Mouse (Mus musculus) heart, postnatal 0 days (tissue): Measurements from ENCODE around the gene Cep104. TPM values are rescaled to one million over a fixed set of nuclear protein-coding genes. Genes with fewer than 3 reads are reported as not detected.

Source experiments
- ATAC-seq: fragments of 200-750 bp; cut with Nextera tagmentation; 2 replicates; pipeline ENCODE4 v1.8.0; 2017; ENCODE audit warnings: low read depth, moderate number of reproducible peaks, moderate library complexity; ENCODE audit not compliant: insufficient read depth
- DNase-seq: peaks from one replicate; pipeline ENCODE4 v3.0.0-alpha.2; 2016; ENCODE audit warnings: low spot score
- H3K27ac ChIP-seq: fragments of 300-500 bp; sonication (generic); 2 replicates; pipeline ENCODE4 v1.5.1; 2014; ENCODE audit warnings: low read depth, mild to moderate bottlenecking
- H3K27me3 ChIP-seq: fragments of 300-500 bp; sonication (generic); 2 replicates; pipeline ENCODE4 v1.6.1; 2014; ENCODE audit warnings: low read length, mixed read lengths; ENCODE audit not compliant: control insufficient read depth, insufficient read depth
- H3K36me3 ChIP-seq: fragments of 300-500 bp; sonication (generic); replicated peaks from 2 replicates; pipeline ENCODE4 v1.6.1; 2014; ENCODE audit warnings: low read length, mixed read lengths; ENCODE audit not compliant: control insufficient read depth, insufficient read depth
- H3K4me1 ChIP-seq: fragments of 300-500 bp; sonication (generic); 2 replicates; pipeline ENCODE4 v1.6.1; 2014; ENCODE audit warnings: antibody characterized with exemption; ENCODE audit not compliant: control insufficient read depth, insufficient read depth
- H3K4me2 ChIP-seq: fragments of 300-500 bp; sonication (generic); 2 replicates; pipeline ENCODE4 v1.6.1; 2014; ENCODE audit warnings: low read depth, mild to moderate bottlenecking, low read length, moderate library complexity
- H3K4me3 ChIP-seq: fragments of 300-500 bp; sonication (generic); 2 replicates; pipeline ENCODE4 v1.5.1; 2014; ENCODE audit warnings: low read depth, low read length
- H3K9ac ChIP-seq: fragments of 300-500 bp; sonication (generic); replicated peaks from 2 replicates; pipeline ENCODE4 v1.6.1; 2014; ENCODE audit warnings: low read depth, low read length, mixed read lengths
- H3K9me3 ChIP-seq: fragments of 300-500 bp; sonication (generic); replicated peaks from 2 replicates; pipeline ENCODE4 v1.6.1; 2016; ENCODE audit warnings: low read length; ENCODE audit not compliant: control insufficient read depth
- CTCF ChIP-seq: IDR thresholded peaks from 2 replicates; pipeline ENCODE4 v1.5.1; 2016; ENCODE audit warnings: antibody characterized with exemption, control low read depth, low read depth
- EP300 ChIP-seq: IDR thresholded peaks from 2 replicates; pipeline ENCODE4 v1.6.1; 2016; ENCODE audit warnings: antibody characterized with exemption, low read depth
- WGBS: fragments of 180-500 bp; shearing (Covaris S2); extraction: QIAGEN DNeasy Blood & Tissue Kit; methylation state at CpG from one replicate; pipeline ENCODE4 v1.1.7; 2014; 5-methylcytosine and 5-hydroxymethylcytosine counted together
- polyA plus RNA-seq: library from polyadenylated mRNA; unstranded; fragments of >200 nt; fragmentation: Nextera tagmentation; extraction: Ambion mirVana; gene quantifications from 2 replicates; pipeline ENCODE4 v1.2.1, GENCODE M21; 2015
- total RNA-seq: library from RNA; depleted of rRNA; stranded (reverse); fragments of >200 nt; gene quantifications from 2 replicates; pipeline ENCODE4 v1.2.3, GENCODE M21; 2014; ENCODE audit warnings: low replicate concordance

The Cep104 gene
- total and polyA plus RNA-seq, 2 experiments from 2014 or later = 9.2 to 11.3 TPM

DNA sequence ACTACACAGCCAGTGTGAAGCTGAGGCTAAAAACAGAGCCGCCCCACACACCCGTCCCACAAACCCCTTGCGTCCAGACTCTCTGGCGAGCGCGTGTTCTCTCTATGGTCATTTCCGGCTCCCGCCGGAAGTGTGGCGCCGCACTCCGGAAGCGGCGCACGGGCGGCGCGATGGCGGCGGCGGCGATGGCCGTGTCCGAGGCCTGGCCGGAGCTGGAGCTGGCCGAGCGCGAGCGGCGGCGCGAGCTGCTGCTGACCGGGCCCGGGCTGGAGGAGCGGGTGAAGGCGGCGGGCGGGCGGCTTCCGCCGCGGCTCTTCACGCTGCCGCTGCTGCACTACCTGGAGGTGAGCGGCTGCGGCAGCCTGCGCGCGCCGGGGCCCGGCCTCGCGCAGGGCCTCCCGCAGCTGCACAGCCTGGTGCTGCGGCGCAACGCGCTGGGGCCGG lies 36.7 kb downstream of the Cep104 start, which contains the start of gene Lrrc47:
Gene Lrrc47 (plus strand): TSS at position 86 of the 444 bp plus-strand sequence.
- H3K27me3 ChIP-seq = no peaks in the 10 kb centered on the region
- 0 out of 2 replicates have a peak, but pooled peaks have one; percentile 2 for TF ChIP-seq CTCF
- no peak for TF ChIP-seq EP300
- H3K36me3 ChIP-seq = peaks cover 33% of the 10 kb centered on the region
- H3K4me2 ChIP-seq = peak within 1 kb of the TSS; percentile 98
- peak; percentile 95 for ATAC-seq
- H3K9me3 ChIP-seq = no peaks in the 10 kb centered on the region
- peak; percentile 91 for DNase-seq
- peak within 1 kb of the TSS; percentile 99 for H3K4me3 ChIP-seq
- H3K27ac ChIP-seq = peak within 1 kb of the TSS; percentile 76
- WGBS = under 1% methylated on average over 51 of the region's 59 CpGs
- peak within 1 kb of the TSS; percentile 97 for H3K9ac ChIP-seq
- peaks cover 17% of the 10 kb centered on the region for H3K4me1 ChIP-seq

- ATAC-seq = peak; percentile 6; the same call in 1 of the 2 replicates
- peak overlapping the region; percentile 97 for H3K9ac ChIP-seq
- peaks cover 33% of the 10 kb centered on the region for H3K36me3 ChIP-seq
- peak overlapping the region; percentile 76 for H3K27ac ChIP-seq
- WGBS = 2% methylated on average over 51 of the region's 55 CpGs
- H3K4me1 ChIP-seq = peaks cover 17% of the 10 kb centered on the region
- H3K4me3 ChIP-seq = peak overlapping the region; percentile 99
- H3K9me3 ChIP-seq = no peaks in the 10 kb centered on the region
- TF ChIP-seq CTCF = no peak
- no peak for TF ChIP-seq EP300
- DNase-seq = no peak
- peak overlapping the region; percentile 98 for H3K4me2 ChIP-seq
- no peaks in the 10 kb centered on the region for H3K27me3 ChIP-seq
These were observed 37.3 kb downstream of the Cep104 start for GRCm38 (mm10) chr4:154012132-154012882.

- ATAC-seq = no peak
- TF ChIP-seq CTCF (no peak), EP300 (no peak)
- Histone ChIP-seq H3K4me2 (no peak overlapping the region), H3K27me3 (no peaks in the 10 kb centered on the region), H3K27ac (no peak overlapping the region), H3K9me3 (no peaks in the 10 kb centered on the region), H3K4me3 (no peak overlapping the region), H3K9ac (no peak overlapping the region), H3K36me3 (peaks cover 60% of the 10 kb centered on the region), H3K4me1 (peaks cover 17% of the 10 kb centered on the region)
- WGBS = 96% methylated on average over 11 of the region's 11 CpGs
- DNase-seq = no peak
These were observed 40.5 kb downstream of the Cep104 start for GRCm38 (mm10) chr4:154015476-154015875.

GRCm38 (mm10) chr4:154019571-154019970 lies 44.6 kb downstream of the Cep104 start:
- Histone ChIP-seq H3K4me2 (no peak overlapping the region), H3K27me3 (no peaks in the 10 kb centered on the region), H3K9me3 (no peaks in the 10 kb centered on the region), H3K36me3 (peaks cover 70% of the 10 kb centered on the region), H3K4me3 (no peak overlapping the region), H3K4me1 (peaks cover 10% of the 10 kb centered on the region), H3K9ac (no peak overlapping the region), H3K27ac (no peak overlapping the region)
- TF ChIP-seq CTCF = peak; percentile 50
- no peak for TF ChIP-seq EP300
- ATAC-seq = no peak
- DNase-seq = no peak
- WGBS = 67% methylated on average over 7 of the region's 7 CpGs

- 75% methylated on average over 9 of the region's 9 CpGs for WGBS
- no peak overlapping the region for H3K9ac ChIP-seq
- ATAC-seq (no peak), DNase-seq (no peak)
- no peak overlapping the region for H3K4me3 ChIP-seq
- TF ChIP-seq CTCF (no peak), EP300 (no peak)
- no peaks in the 10 kb centered on the region for H3K9me3 ChIP-seq
- no peak overlapping the region for H3K27ac ChIP-seq
- H3K4me2 ChIP-seq = no peak overlapping the region
- 0 out of 2 replicates have a peak, but pooled peaks cover under 1% of the 10 kb centered on the region for H3K27me3 ChIP-seq
- H3K4me1 ChIP-seq = peaks cover 10% of the 10 kb centered on the region
- H3K36me3 ChIP-seq = peaks cover 51% of the 10 kb centered on the region
These were observed 46.4 kb downstream of the Cep104 start for GRCm38 (mm10) chr4:154021432-154021831.
